Mouse (Mus musculus) intestine, postnatal 0 days (tissue): ENCODE data around the gene Tstd1. TPM values are rescaled to one million over a fixed set of nuclear protein-coding genes. Genes with fewer than 3 reads are reported as not detected.

ENCODE experiments used
- ATAC-seq: fragments of 200-750 bp; cut with Nextera tagmentation; 2 replicates; pipeline ENCODE4 v1.8.0; 2017; ENCODE audit warnings: mild to moderate bottlenecking, moderate TSS enrichment, moderate library complexity
- H3K27ac ChIP-seq: fragments of 300-500 bp; sonication (generic); 2 replicates; pipeline ENCODE4 v1.5.1; 2014; ENCODE audit warnings: mild to moderate bottlenecking, low read depth, low read length, moderate library complexity
- H3K27me3 ChIP-seq: fragments of 300-500 bp; sonication (generic); replicated peaks from 2 replicates; pipeline ENCODE4 v1.6.1; 2014; ENCODE audit warnings: low read length, mixed read lengths; ENCODE audit not compliant: control insufficient read depth, insufficient read depth
- H3K36me3 ChIP-seq: fragments of 300-500 bp; sonication (generic); 2 replicates; pipeline ENCODE4 v1.6.1; 2014; ENCODE audit warnings: mild to moderate bottlenecking, moderate library complexity; ENCODE audit not compliant: control insufficient read depth, insufficient read depth
- H3K4me1 ChIP-seq: fragments of 300-500 bp; sonication (generic); replicated peaks from 2 replicates; pipeline ENCODE4 v1.6.1; 2014; ENCODE audit warnings: antibody characterized with exemption, low read length, mixed read lengths; ENCODE audit not compliant: control insufficient read depth, insufficient read depth
- H3K4me2 ChIP-seq: fragments of 300-500 bp; sonication (generic); replicated peaks from 2 replicates; pipeline ENCODE4 v1.6.1; 2014; ENCODE audit warnings: low read depth, mild to moderate bottlenecking, moderate library complexity
- H3K4me3 ChIP-seq: fragments of 300-500 bp; sonication (generic); 2 replicates; pipeline ENCODE4 v1.5.1; 2014; ENCODE audit warnings: low read depth, low read length
- H3K9ac ChIP-seq: fragments of 300-500 bp; sonication (generic); 2 replicates; pipeline ENCODE4 v1.6.1; 2014; ENCODE audit warnings: mild to moderate bottlenecking, low read depth, low read length
- H3K9me3 ChIP-seq: fragments of 300-500 bp; sonication (generic); 2 replicates; pipeline ENCODE4 v1.6.1; 2016; ENCODE audit warnings: mixed run types; ENCODE audit not compliant: control insufficient read depth
- CTCF ChIP-seq: sonication (generic); IDR thresholded peaks from 2 replicates; pipeline ENCODE4 v1.5.1; 2016; ENCODE audit warnings: low read depth, mild to moderate bottlenecking, control low read depth, antibody characterized with exemption, moderate library complexity
- WGBS: fragments of 180-500 bp; shearing (Covaris S2); extraction: QIAGEN DNeasy Blood & Tissue Kit; methylation state at CpG from one replicate; pipeline ENCODE4 v1.1.7; 2014; 5-methylcytosine and 5-hydroxymethylcytosine counted together
- polyA plus RNA-seq: library from polyadenylated mRNA; unstranded; fragments of >200 nt; fragmentation: Nextera tagmentation; extraction: Ambion mirVana; gene quantifications from 2 replicates; pipeline ENCODE4 v1.2.1, GENCODE M21; 2015

The Tstd1 gene
- polyA plus RNA-seq, 1 experiment from 2014 or later = 1.7 TPM

DNA sequence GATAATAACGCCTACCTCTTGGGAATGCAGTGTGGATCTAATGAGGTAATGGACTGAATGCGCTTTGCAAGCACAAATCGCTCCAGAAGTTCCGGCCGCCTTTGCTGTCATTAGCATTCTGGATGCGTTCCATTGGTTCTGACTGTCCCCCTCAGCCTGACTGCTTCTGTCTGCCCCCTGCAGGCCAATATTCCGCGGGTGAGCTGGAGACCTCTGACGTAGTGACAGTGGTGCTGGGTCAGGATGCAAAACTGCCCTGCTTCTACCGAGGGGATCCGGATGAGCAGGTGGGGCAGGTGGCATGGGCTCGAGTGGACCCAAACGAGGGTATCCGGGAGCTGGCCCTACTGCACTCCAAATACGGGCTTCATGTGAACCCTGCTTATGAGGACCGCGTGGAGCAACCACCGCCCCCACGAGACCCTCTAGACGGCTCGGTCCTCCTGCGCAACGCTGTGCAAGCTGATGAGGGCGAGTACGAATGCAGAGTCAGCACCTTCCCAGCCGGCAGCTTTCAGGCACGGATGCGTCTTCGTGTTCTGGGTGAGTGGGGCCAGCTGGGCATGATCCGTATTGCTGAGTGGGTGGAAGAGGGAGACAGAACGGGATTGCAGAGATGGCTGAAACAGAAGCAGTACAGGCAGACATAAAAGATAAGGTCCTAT, 38.6 kb upstream of the Tstd1 start:
- Histone ChIP-seq H3K27me3 (peaks cover 5% of the 10 kb centered on the region; the same call in 1 of the 2 replicates), H3K4me2 (peak overlapping the region; percentile 51), H3K9me3 (no peaks in the 10 kb centered on the region), H3K9ac (no peak overlapping the region), H3K36me3 (no peaks in the 10 kb centered on the region), H3K4me1 (peaks cover 9% of the 10 kb centered on the region; the same call in 1 of the 2 replicates), H3K4me3 (no peak overlapping the region), H3K27ac (no peak overlapping the region)
- peak; percentile 87 for TF ChIP-seq CTCF
- 9% methylated on average over 31 of the region's 31 CpGs for WGBS
- peak; percentile 20; the same call in 1 of the 2 replicates for ATAC-seq

DNA sequence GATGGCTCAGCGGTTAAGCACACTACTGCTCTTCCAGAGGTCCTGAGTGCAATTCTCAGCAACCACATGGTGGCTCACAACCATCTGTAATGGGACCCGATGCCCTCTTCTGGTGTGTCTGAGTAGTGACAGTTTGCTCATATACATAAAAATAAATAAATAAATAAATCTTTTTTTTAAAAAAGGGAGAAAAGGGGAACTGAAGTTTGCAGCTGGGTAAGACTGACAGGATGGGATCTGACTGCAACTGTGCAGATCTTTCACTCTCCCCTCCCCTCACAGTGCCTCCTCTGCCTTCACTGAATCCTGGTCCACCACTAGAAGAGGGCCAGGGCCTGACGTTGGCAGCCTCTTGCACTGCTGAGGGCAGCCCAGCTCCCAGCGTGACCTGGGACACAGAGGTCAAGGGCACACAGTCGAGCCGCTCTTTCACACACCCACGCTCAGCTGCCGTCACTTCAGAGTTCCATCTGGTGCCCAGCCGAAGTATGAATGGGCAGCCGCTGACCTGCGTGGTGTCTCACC, 36.5 kb upstream of the Tstd1 start:
- no peak for TF ChIP-seq CTCF
- WGBS = 87% methylated on average over 11 of the region's 11 CpGs
- Histone ChIP-seq H3K27ac (no peak overlapping the region), H3K9me3 (no peaks in the 10 kb centered on the region), H3K4me1 (peaks cover 5% of the 10 kb centered on the region; the same call in 1 of the 2 replicates), H3K4me2 (no peak overlapping the region), H3K9ac (no peak overlapping the region), H3K36me3 (no peaks in the 10 kb centered on the region), H3K4me3 (no peak overlapping the region), H3K27me3 (peaks cover 5% of the 10 kb centered on the region; the same call in 1 of the 2 replicates)
- ATAC-seq = no peak

DNA sequence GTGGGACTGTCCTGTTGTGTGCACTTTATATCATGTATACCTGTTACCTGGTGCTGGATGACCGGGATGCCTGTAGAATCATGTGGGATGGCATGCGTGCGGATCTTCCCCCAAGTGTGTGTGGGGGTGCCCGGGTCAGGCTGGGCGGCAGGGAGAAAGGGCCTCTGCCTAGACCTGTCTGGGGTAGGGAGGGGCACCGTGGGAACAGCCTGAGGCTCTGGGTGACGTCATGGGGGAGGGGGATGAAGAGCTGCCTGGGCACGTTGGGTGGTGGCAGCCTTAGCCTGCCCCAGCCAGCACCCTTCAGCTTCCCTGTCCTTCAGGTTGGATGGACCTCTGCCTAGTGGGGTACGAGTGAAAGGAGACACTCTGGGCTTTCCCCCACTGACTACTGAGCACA, 34.3 kb upstream of the Tstd1 start:
- Histone ChIP-seq H3K36me3 (no peaks in the 10 kb centered on the region), H3K27me3 (peaks cover 5% of the 10 kb centered on the region; the same call in 1 of the 2 replicates), H3K9ac (no peak overlapping the region), H3K4me3 (no peak overlapping the region), H3K4me2 (no peak overlapping the region), H3K9me3 (no peaks in the 10 kb centered on the region), H3K4me1 (peaks cover 5% of the 10 kb centered on the region; the same call in 1 of the 2 replicates), H3K27ac (no peak overlapping the region)
- 64% methylated on average over 9 of the region's 9 CpGs for WGBS
- ATAC-seq = no peak
- no peak for TF ChIP-seq CTCF

DNA sequence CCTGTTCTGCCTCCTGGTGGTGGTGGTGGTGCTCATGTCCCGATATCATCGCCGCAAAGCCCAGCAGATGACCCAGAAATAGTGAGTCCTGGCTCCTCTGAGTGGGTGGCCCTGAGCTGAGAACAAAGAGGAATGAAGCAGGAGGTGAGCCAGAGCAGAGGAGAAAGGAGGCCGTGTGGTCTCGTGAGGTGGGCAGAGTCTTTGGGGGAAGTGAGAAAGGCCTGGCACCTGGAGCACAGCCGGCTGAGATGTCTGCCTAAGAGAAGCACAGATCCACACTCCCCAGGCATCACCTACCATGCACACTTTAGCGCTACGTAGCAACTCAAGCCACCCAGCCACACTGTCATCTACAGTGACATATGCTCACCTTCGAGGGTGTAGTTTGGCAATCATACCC, 33.5 kb upstream of the Tstd1 start:
- Histone ChIP-seq H3K27ac (no peak overlapping the region), H3K9me3 (no peaks in the 10 kb centered on the region), H3K9ac (no peak overlapping the region), H3K4me3 (no peak overlapping the region), H3K4me2 (no peak overlapping the region), H3K27me3 (peaks cover 5% of the 10 kb centered on the region; the same call in 1 of the 2 replicates), H3K4me1 (0 out of 2 replicates have a peak, but pooled peaks cover under 1% of the 10 kb centered on the region), H3K36me3 (no peaks in the 10 kb centered on the region)
- ATAC-seq = no peak
- 69% methylated on average over 9 of the region's 9 CpGs for WGBS
- TF ChIP-seq CTCF = peak; percentile 46; the same call in 1 of the 2 replicates

DNA sequence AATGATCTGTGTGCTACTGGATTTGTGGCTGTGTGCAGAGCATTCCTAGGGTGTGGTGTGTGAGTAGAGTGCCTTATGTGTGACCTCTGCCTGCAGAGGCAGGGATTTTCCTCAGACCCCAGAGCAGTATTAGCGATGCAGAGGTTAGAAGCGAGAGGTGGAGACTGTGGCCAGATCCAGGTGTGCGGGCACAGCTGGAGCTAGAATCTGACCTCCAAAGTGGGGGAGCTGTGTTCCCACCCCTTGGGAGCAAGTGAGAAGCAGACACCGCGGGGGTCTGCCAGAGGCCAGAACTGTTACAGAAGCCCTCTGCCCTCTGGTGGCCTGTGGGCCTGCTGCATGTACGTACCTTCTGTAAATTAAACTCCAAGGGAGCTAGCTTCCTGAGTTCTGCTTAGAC, 31.6 kb upstream of the Tstd1 start:
- 42% methylated on average over 6 of the region's 6 CpGs for WGBS
- peak; percentile 64 for TF ChIP-seq CTCF

DNA sequence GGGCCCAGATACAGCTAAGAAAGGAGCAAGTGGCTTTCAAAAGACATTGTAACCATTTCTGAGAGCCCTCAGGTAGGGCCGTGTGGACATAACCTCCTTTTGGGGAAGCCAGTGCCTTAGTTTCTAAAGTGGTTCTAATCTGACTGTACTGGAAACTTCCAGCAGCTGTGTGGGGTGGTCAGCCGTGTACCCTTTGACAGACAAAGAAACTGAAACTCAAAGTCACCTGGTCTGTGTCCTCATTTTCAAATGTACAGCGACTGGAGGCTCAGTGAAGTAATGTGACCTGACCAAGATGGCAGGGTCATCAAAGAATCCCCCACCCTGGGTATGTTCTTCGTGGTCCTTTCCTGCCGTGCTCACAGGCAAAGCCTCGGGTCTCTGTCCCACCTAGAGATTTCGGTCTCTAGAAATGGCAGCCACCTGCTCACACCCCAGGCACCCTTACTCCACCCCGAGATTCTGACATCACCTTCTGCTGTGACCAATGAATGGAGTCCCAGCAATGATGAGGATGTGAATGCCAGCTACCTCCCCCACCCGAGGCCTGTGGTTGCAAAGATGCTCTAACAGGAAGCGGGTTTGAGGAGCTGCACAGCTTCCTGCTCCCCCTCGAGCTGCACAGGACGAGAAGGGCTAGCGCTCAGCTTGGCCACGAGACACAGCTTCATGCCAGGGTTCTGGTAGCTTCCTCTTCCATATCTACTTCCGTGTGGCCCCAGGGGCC, 30.1 kb upstream of the Tstd1 start, which contains the start of gene Arhgap30:
Arhgap30 (plus strand) TSS at position 579 of the 727 bp plus-strand sequence.
- no peak for ATAC-seq
- no peaks in the 10 kb centered on the region for H3K4me1 ChIP-seq
- H3K4me2 ChIP-seq = no peak within 1 kb of the TSS
- no peaks in the 10 kb centered on the region for H3K9me3 ChIP-seq
- no peak within 1 kb of the TSS for H3K9ac ChIP-seq
- TF ChIP-seq CTCF = no peak
- H3K4me3 ChIP-seq = no peak within 1 kb of the TSS
- no peaks in the 10 kb centered on the region for H3K36me3 ChIP-seq
- no peaks in the 10 kb centered on the region for H3K27me3 ChIP-seq
- WGBS = 76% methylated on average over 15 of the region's 15 CpGs
- no peak within 1 kb of the TSS for H3K27ac ChIP-seq

More for the DNA sequence above, 31.6 kb upstream of the Tstd1 start:
- Histone ChIP-seq H3K36me3 (no peaks in the 10 kb centered on the region), H3K9me3 (no peaks in the 10 kb centered on the region), H3K4me3 (no peak overlapping the region), H3K27ac (no peak overlapping the region), H3K27me3 (no peaks in the 10 kb centered on the region), H3K4me2 (no peak overlapping the region), H3K9ac (no peak overlapping the region), H3K4me1 (no peaks in the 10 kb centered on the region)
- ATAC-seq = no peak
